Mouse (Mus musculus) kidney, postnatal 0 days (tissue): ENCODE measurements around the gene Cdc42bpa. TPM values are rescaled to one million over a fixed set of nuclear protein-coding genes. Genes with fewer than 3 reads are reported as not detected.

Source experiments
- ATAC-seq: fragments of 200-750 bp; cut with Nextera tagmentation; replicated peaks from 2 replicates; pipeline ENCODE4 v1.8.0; 2017; ENCODE audit warnings: low read depth, moderate number of reproducible peaks, moderate TSS enrichment, moderate library complexity; ENCODE audit not compliant: low FRiP score
- DNase-seq: peaks from one replicate; pipeline ENCODE4 v3.0.0-alpha.2; 2016; ENCODE audit warnings: low spot score
- H3K27ac ChIP-seq: fragments of 300-500 bp; sonication (generic); 2 replicates; pipeline ENCODE4 v1.5.1; 2014; ENCODE audit warnings: mild to moderate bottlenecking
- H3K27me3 ChIP-seq: fragments of 300-500 bp; sonication (generic); 2 replicates; pipeline ENCODE4 v1.6.1; 2014; ENCODE audit warnings: low read length, mixed read lengths; ENCODE audit not compliant: insufficient read depth
- H3K36me3 ChIP-seq: fragments of 300-500 bp; sonication (generic); 2 replicates; pipeline ENCODE4 v1.6.1; 2014; ENCODE audit warnings: low read length, mixed read lengths; ENCODE audit not compliant: insufficient read depth
- H3K4me1 ChIP-seq: fragments of 300-500 bp; sonication (generic); replicated peaks from 2 replicates; pipeline ENCODE4 v1.6.1; 2014; ENCODE audit warnings: antibody characterized with exemption, low read length, mixed read lengths; ENCODE audit not compliant: insufficient read depth
- H3K4me2 ChIP-seq: fragments of 300-500 bp; sonication (generic); 2 replicates; pipeline ENCODE4 v1.6.1; 2014; ENCODE audit warnings: mild to moderate bottlenecking, low read length, moderate library complexity, mixed read lengths
- H3K4me3 ChIP-seq: fragments of 300-500 bp; sonication (generic); replicated peaks from 2 replicates; pipeline ENCODE4 v1.5.1; 2014; ENCODE audit warnings: low read depth, low read length
- H3K9ac ChIP-seq: fragments of 300-500 bp; sonication (generic); 2 replicates; pipeline ENCODE4 v1.6.1; 2014; ENCODE audit warnings: low read depth, low read length
- H3K9me3 ChIP-seq: fragments of 300-500 bp; sonication (generic); replicated peaks from 2 replicates; pipeline ENCODE4 v1.6.1; 2016; ENCODE audit warnings: low read length, inconsistent platforms, mixed read lengths
- CTCF ChIP-seq: IDR thresholded peaks from 2 replicates; pipeline ENCODE4 v1.5.1; 2016; ENCODE audit warnings: antibody characterized with exemption, low read depth, mild to moderate bottlenecking, moderate library complexity
- WGBS: fragments of 180-500 bp; shearing (Covaris S2); extraction: QIAGEN DNeasy Blood & Tissue Kit; methylation state at CpG from one replicate; pipeline ENCODE4 v1.1.7; 2014; 5-methylcytosine and 5-hydroxymethylcytosine counted together
- polyA plus RNA-seq: library from polyadenylated mRNA; unstranded; fragments of >200 nt; fragmentation: Nextera tagmentation; extraction: Ambion mirVana; gene quantifications from 2 replicates; pipeline ENCODE4 v1.2.1, GENCODE M21; 2015

Cdc42bpa gene
- polyA plus RNA-seq, 1 experiment from 2014 or later, result 15.8 TPM

DNA sequence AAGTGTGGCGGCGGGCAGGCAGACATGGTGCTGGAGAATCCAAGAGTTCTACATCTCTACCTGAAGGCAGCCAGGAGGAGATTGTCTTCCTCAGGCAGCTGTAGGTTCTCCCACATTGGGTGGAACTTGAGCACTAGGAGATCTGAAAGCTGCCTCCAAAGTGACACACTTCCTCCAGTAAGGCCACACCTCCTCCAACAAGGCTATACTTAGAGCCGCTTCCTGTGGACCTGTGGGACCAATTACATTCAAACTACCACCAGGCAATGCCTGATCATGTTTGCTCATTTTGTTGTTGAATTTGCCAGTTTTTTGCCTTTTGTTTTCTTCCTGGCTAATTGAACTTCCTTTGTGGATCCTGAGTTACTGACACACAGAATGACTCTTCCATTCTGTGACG lies 187.8 kb downstream of the Cdc42bpa start:
- DNase-seq (peak; percentile 29), ATAC-seq (no peak)
- Histone ChIP-seq H3K4me3 (no peak overlapping the region), H3K9ac (no peak overlapping the region), H3K36me3 (peaks cover 27% of the 10 kb centered on the region), H3K4me2 (no peak overlapping the region), H3K9me3 (no peaks in the 10 kb centered on the region), H3K4me1 (no peaks in the 10 kb centered on the region), H3K27ac (no peak overlapping the region), H3K27me3 (no peaks in the 10 kb centered on the region)
- 87% methylated on average over 4 of the region's 4 CpGs for WGBS
- no peak for TF ChIP-seq CTCF

DNA sequence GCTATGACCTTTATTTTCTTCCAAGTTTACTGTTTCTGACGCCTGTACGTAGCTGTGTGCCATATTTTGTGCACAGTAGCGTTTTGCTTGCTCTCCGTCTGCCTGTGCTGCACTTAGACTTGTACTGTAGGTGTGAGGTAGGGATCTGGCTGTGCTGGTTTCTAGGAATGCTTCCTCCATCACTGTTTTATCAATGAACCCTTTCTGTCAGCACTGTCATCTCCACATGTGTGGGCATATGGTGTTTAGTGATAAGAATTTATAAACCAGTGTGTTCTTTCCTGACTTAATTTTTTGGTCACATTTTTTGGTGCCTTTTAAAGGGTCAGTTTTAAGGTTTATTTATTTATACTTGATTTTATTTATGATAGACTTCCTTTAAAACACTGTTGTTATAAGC lies 188.3 kb downstream of the Cdc42bpa start:
- peaks cover 26% of the 10 kb centered on the region for H3K36me3 ChIP-seq
- H3K9me3 ChIP-seq, result no peaks in the 10 kb centered on the region
- TF ChIP-seq CTCF, result no peak
- no peak overlapping the region for H3K27ac ChIP-seq
- H3K4me2 ChIP-seq, result no peak overlapping the region
- no peak overlapping the region for H3K4me3 ChIP-seq
- WGBS, result 88% methylated on average over 4 of the region's 4 CpGs
- no peaks in the 10 kb centered on the region for H3K4me1 ChIP-seq
- ATAC-seq (no peak), DNase-seq (no peak)
- no peaks in the 10 kb centered on the region for H3K27me3 ChIP-seq
- H3K9ac ChIP-seq, result no peak overlapping the region

DNA sequence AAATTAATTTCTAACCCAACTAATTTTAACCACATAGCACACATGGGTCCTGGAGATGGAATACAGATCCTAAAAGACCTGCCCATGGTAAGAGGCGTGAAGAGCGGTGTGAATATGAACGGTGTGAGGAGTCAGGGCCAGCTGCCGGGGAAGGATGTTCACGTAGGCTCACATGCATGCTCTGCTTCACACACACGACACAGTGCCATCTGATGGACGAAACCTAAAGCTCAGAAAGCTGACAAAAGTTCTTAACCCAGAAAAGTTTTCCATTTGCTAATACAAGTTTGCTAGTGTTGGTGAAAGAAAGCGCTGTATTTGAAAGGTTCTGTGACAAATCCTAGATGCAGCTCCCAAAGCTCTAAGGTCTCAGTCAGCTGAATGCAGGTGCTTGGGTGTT lies 190.9 kb downstream of the Cdc42bpa start:
- Histone ChIP-seq H3K9me3 (no peaks in the 10 kb centered on the region), H3K4me2 (no peak overlapping the region), H3K4me1 (no peaks in the 10 kb centered on the region), H3K9ac (no peak overlapping the region), H3K27ac (no peak overlapping the region), H3K27me3 (no peaks in the 10 kb centered on the region), H3K36me3 (peaks cover 25% of the 10 kb centered on the region), H3K4me3 (no peak overlapping the region)
- TF ChIP-seq CTCF, result peak; percentile 47
- DNase-seq (peak; percentile 15), ATAC-seq (no peak)
- WGBS, result 79% methylated on average over 8 of the region's 8 CpGs

DNA sequence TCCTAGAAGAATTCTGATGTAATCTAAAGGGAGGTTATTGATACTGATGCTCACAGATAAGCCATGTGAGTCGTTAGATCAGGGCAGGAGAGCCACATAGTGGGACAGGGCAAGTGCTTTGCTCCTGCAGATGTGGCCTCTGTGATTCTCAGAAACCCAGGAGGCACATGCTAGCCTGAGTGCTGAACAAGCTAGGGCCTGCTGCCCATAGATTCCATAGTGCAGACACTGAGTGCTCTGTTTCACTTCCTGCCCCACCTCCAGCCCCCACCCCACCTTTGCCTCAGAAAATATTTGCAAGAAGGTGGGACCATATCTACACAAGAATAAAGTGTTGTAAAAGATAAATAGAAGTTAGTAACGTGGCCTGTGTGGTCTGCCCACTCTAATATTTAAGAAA lies 198.4 kb downstream of the Cdc42bpa start:
- Histone ChIP-seq H3K27ac (no peak overlapping the region), H3K9me3 (no peaks in the 10 kb centered on the region), H3K36me3 (peaks cover 24% of the 10 kb centered on the region; the same call in 1 of the 2 replicates), H3K9ac (no peak overlapping the region), H3K4me2 (no peak overlapping the region), H3K27me3 (no peaks in the 10 kb centered on the region), H3K4me1 (no peaks in the 10 kb centered on the region), H3K4me3 (no peak overlapping the region)
- no peak for ATAC-seq
- 77% methylated on average over 2 of the region's 2 CpGs for WGBS
- TF ChIP-seq CTCF, result no peak
- no peak for DNase-seq

DNA sequence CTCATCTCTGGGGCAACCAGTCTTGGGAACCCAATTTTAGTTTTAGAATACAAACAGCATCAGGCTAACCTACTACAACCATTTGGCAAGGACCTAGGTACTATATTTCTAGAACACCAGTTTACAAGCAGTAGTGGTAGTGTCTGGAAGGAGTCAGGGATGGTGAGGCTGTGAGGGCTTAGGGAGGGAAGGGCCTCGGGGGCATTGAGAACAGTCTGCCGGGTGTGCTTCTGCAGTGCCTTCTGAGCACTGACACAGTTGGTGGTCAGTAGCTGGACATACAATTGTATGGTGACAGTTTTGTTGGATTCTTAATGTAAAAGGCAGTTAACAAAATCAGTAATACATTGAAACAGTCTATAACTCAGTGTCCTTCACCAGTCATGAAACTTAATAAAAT lies 200.3 kb downstream of the Cdc42bpa start:
- no peaks in the 10 kb centered on the region for H3K27me3 ChIP-seq

DNA sequence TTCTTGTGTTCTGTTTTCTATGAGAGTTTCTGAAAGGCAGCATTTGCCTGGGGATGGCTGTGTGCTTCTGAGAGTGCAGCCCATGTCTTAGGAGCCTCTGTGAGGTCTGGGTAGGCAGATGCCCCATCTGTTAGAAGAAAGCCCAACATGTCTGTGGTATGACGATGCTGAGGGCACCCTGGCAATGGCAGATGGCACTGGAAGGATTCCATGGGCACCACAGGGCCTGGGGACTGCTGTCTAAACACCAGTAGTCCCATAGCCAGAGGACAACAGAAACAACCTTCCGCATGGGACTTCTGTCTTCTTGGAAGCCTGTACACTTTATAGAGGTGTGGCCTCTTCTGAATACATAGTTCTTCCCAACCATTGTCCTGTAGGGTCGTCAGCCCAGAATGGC lies 200.9 kb downstream of the Cdc42bpa start:
- no peak overlapping the region for H3K27ac ChIP-seq
- H3K36me3 ChIP-seq, result peaks cover 19% of the 10 kb centered on the region; the same call in 1 of the 2 replicates
- H3K4me3 ChIP-seq, result no peak overlapping the region
- no peaks in the 10 kb centered on the region for H3K27me3 ChIP-seq
- DNase-seq (no peak), ATAC-seq (no peak)
- H3K4me2 ChIP-seq, result no peak overlapping the region
- no peak overlapping the region for H3K9ac ChIP-seq
- WGBS, result 75% methylated on average over 3 of the region's 3 CpGs
- H3K4me1 ChIP-seq, result no peaks in the 10 kb centered on the region
- no peak for TF ChIP-seq CTCF
- no peaks in the 10 kb centered on the region for H3K9me3 ChIP-seq

More for the DNA sequence above, 200.3 kb downstream of the Cdc42bpa start:
- no peak overlapping the region for H3K4me3 ChIP-seq
- WGBS, result 69% methylated on average over 2 of the region's 2 CpGs
- no peak for TF ChIP-seq CTCF
- no peaks in the 10 kb centered on the region for H3K4me1 ChIP-seq
- DNase-seq, result no peak
- H3K9me3 ChIP-seq, result no peaks in the 10 kb centered on the region
- no peak for ATAC-seq
- peaks cover 19% of the 10 kb centered on the region; the same call in 1 of the 2 replicates for H3K36me3 ChIP-seq
- H3K4me2 ChIP-seq, result no peak overlapping the region
- no peak overlapping the region for H3K27ac ChIP-seq
- no peak overlapping the region for H3K9ac ChIP-seq

DNA sequence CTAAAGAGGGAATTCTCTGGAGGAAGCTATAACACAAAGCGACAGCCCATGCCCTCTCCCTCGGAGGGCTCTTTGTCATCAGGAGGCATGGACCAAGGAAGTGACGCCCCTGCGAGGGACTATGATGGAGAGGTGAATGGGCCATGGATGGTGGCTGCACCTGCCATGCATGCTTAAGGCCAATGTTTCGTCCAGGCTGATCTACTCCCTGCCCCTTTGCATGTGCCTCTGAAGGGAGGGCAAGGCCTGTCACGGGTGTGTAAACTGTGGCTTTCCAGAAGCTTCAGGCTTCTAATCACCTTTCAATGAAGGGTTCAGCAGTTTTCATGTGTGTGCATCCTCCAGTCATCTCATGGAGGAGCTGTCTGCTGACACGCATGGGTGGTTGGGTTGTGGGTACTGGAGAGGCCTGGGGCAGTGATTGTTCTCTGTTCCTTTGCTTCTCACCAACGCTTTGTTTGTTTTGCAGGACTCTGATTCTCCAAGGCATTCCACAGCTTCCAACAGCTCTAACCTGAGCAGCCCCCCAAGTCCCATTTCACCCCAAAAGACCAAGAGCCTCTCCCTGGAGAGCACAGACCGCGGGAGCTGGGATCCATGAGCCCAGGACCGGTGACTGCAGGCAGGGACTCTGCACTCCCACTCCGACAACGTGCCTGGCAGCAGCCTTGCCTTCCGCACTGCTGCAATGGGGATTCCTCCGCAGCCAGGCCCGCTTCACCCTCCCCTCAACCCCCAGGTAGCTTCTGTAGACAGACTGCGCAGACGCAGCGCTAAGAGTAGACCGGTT lies 201.5 kb downstream of the Cdc42bpa start:
- ATAC-seq (peak; percentile 44; the same call in 1 of the 2 replicates), DNase-seq (peak; percentile 51)
- H3K9me3 ChIP-seq, result no peaks in the 10 kb centered on the region
- no peak overlapping the region for H3K9ac ChIP-seq
- H3K27me3 ChIP-seq, result no peaks in the 10 kb centered on the region
- WGBS, result 76% methylated on average over 20 of the region's 20 CpGs
- no peak overlapping the region for H3K4me3 ChIP-seq
- no peak overlapping the region for H3K4me2 ChIP-seq
- no peak for TF ChIP-seq CTCF
- H3K36me3 ChIP-seq, result peaks cover 25% of the 10 kb centered on the region
- H3K4me1 ChIP-seq, result no peaks in the 10 kb centered on the region
- no peak overlapping the region for H3K27ac ChIP-seq
